8 mouse cellular contexts compared by ENCODE assay signal in genomic region chr7:16507284-16507683, GRCm38 (mm10). TPM values are rescaled to one million over a fixed set of nuclear protein-coding genes. Genes with fewer than 3 reads are reported as not detected.
DNase-seq lines count a peak whose midpoint lies in the region; ATAC-seq and TF ChIP-seq lines count a peak whose summit lies in the region.

No protein-coding gene starts in this region.

- WGBS in forebrain, embryonic 10.5 days: 26% methylated on average over 3 of the region's 3 CpGs
- 25% methylated on average over 3 of the region's 3 CpGs for WGBS in forebrain, embryonic 12.5 days

- H3K4me1 ChIP-seq in forebrain, embryonic 10.5 days: no peaks in the 10 kb centered on the region
- no peaks in the 10 kb centered on the region for H3K4me1 ChIP-seq in forebrain, embryonic 12.5 days
- H3K4me1 ChIP-seq in testis, adult 2 months (ENCODE audit: control insufficient read depth, insufficient read depth, low read length): no peaks in the 10 kb centered on the region

- no peak for ATAC-seq in forebrain, embryonic 12.5 days (ENCODE audit: low FRiP score)

- H3K4me3 ChIP-seq in forebrain, embryonic 10.5 days: no peak overlapping the region
- H3K4me3 ChIP-seq in forebrain, embryonic 12.5 days (replicated peaks): no peak overlapping the region
- no peak overlapping the region for H3K4me3 ChIP-seq in testis, adult 2 months (ENCODE audit: control insufficient read depth, low read depth, low read length)

- H3K36me3 ChIP-seq in forebrain, embryonic 10.5 days (replicated peaks): peaks cover 97% of the 10 kb centered on the region
- peaks cover 80% of the 10 kb centered on the region for H3K36me3 ChIP-seq in forebrain, embryonic 12.5 days (replicated peaks)
- peaks cover 2% of the 10 kb centered on the region; the same call in 1 of the 2 replicates for H3K36me3 ChIP-seq in testis, adult 2 months (ENCODE audit: control insufficient read depth, insufficient read depth, low read length)

- peak; percentile 48; the same call in 1 of the 2 replicates for TF ChIP-seq CTCF in testis, adult 2 months (IDR thresholded peaks at IDR 0.05; ENCODE audit: control insufficient read depth, insufficient read depth, insufficient replicate concordance, low read depth, low read length)

- H3K9ac ChIP-seq in forebrain, embryonic 12.5 days: no peak overlapping the region

- no peak overlapping the region for H3K4me2 ChIP-seq in forebrain, embryonic 12.5 days

- no peak overlapping the region for H3K27ac ChIP-seq in forebrain, embryonic 10.5 days
- no peak overlapping the region for H3K27ac ChIP-seq in forebrain, embryonic 12.5 days
- no peak overlapping the region for H3K27ac ChIP-seq in testis, adult 2 months (ENCODE audit: control insufficient read depth, insufficient read depth, low read depth, low read length)

- TF ChIP-seq POLR2A in testis, adult 2 months (IDR thresholded peaks at IDR 0.05; ENCODE audit: control insufficient read depth, low read depth, low read length): no peak

- H3K9me3 ChIP-seq in forebrain, embryonic 10.5 days: no peaks in the 10 kb centered on the region
- no peaks in the 10 kb centered on the region for H3K9me3 ChIP-seq in forebrain, embryonic 12.5 days

- H3K27me3 ChIP-seq in forebrain, embryonic 10.5 days (ENCODE audit: poor library complexity, severe bottlenecking): no peaks in the 10 kb centered on the region
- no peaks in the 10 kb centered on the region for H3K27me3 ChIP-seq in forebrain, embryonic 12.5 days
- H3K27me3 ChIP-seq in testis, adult 2 months (ENCODE audit: control insufficient read depth, insufficient read depth, low read length): no peaks in the 10 kb centered on the region

- DNase-seq in forebrain, embryonic 10.5 days (ENCODE audit: extremely low spot score, low spot score): peak; percentile 39
- DNase-seq in testis, postnatal 14 days (ENCODE audit: low spot score): no peak
- DNase-seq in cerebellum, postnatal 36 days: peak; percentile 43 to 48
- peak; percentile 20 for DNase-seq in hindlimb bud, embryonic 11.5 days (ENCODE audit: extremely low spot score, low read depth, low spot score)
- DNase-seq in lung, postnatal 25 days (ENCODE audit: low spot score): peak; percentile 64
- DNase-seq in thymus, postnatal 10 days (ENCODE audit: low spot score in 2 of 2): peak; percentile 46 to 80

RNA-seq across cellular contexts. Expression of gene Npas1, which starts 29.8 kb away (rescaled TPM):
- polyA plus RNA-seq in forebrain, embryonic 10.5 days (2016; fragmentation: Nextera tagmentation; extraction: Ambion mirVana): 0.71 and 1.2 TPM in 2 replicates
- 1.8 and 2.0 TPM in 2 replicates for polyA plus RNA-seq in forebrain, embryonic 12.5 days (2016; fragmentation: Nextera tagmentation; extraction: Ambion mirVana)
- polyA plus RNA-seq in testis, adult 2 months (2012; rRNA removed): 0.72 and 1.4 TPM in 2 replicates

RNA-seq across cellular contexts. Expression of gene Tmem160, which starts 54.7 kb away (rescaled TPM):
- polyA plus RNA-seq in forebrain, embryonic 10.5 days (2016; fragmentation: Nextera tagmentation; extraction: Ambion mirVana): 64.4 and 68.5 TPM in 2 replicates
- 42.4 and 53.1 TPM in 2 replicates for polyA plus RNA-seq in forebrain, embryonic 12.5 days (2016; fragmentation: Nextera tagmentation; extraction: Ambion mirVana)
- 3.5 and 5.6 TPM in 2 replicates for polyA plus RNA-seq in testis, adult 2 months (2012; rRNA removed)
